Mouse (Mus musculus): ENCODE data around the gene Pdia5. TPM values are rescaled to one million over a fixed set of nuclear protein-coding genes. Genes with fewer than 3 reads are reported as not detected.

Pdia5 gene
- polyA plus RNA-seq, 1 experiment: 0.02 TPM

DNA sequence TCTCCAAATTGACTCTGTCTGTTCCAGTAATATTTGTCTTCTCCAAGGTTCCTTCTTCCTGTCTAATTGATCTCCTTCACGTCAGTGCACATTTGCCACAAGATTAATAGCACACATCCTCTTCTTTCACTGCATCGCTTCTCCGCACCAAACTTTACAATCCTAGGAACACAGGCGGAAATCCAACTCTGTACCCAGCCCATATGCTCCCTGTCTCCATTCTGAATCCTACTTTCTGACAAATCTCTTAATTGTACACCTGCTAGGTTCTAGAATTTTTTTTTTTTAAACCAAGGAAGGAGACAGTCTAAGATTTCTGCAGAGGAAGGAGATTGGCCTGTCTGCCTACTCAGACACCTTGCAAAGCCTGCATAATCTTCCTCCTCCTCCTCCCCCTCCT, 59.1 kb downstream of the Pdia5 start:
- Histone ChIP-seq H3K9me3 (ENCODE audit: control insufficient read depth, low read length) (no peaks in the 10 kb centered on the region), H3K36me3 (ENCODE audit: control insufficient read depth) (no peaks in the 10 kb centered on the region; the same call in 1 of the 2 replicates), H3K4me1 (ENCODE audit: control insufficient read depth) (no peaks in the 10 kb centered on the region), H3K27me3 (ENCODE audit: control insufficient read depth) (no peaks in the 10 kb centered on the region), H3K4me3 (replicated peaks) (no peak overlapping the region)
- TF ChIP-seq TAL1 (IDR thresholded peaks at IDR 0.05; ENCODE audit: low read length): no peak
- no peak for TF ChIP-seq GATA1 (IDR thresholded peaks at IDR 0.05; ENCODE audit: low read length)

GRCm38 (mm10) chr16:35424926-35425325, 65.7 kb downstream of the Pdia5 start:
- Histone ChIP-seq H3K4me1 (ENCODE audit: control insufficient read depth) (no peaks in the 10 kb centered on the region), H3K36me3 (ENCODE audit: control insufficient read depth) (peaks cover 4% of the 10 kb centered on the region; the same call in 1 of the 2 replicates), H3K4me3 (replicated peaks) (no peak overlapping the region), H3K9me3 (ENCODE audit: control insufficient read depth, low read length) (no peaks in the 10 kb centered on the region), H3K27me3 (ENCODE audit: control insufficient read depth) (no peaks in the 10 kb centered on the region)
- no peak for TF ChIP-seq TAL1 (IDR thresholded peaks at IDR 0.05; ENCODE audit: low read length)
- no peak for TF ChIP-seq GATA1 (IDR thresholded peaks at IDR 0.05; ENCODE audit: low read length)

GRCm38 (mm10) chr16:35423250-35424139, 67.2 kb downstream of the Pdia5 start:
- H3K36me3 ChIP-seq (ENCODE audit: control insufficient read depth): peaks cover 4% of the 10 kb centered on the region; the same call in 1 of the 2 replicates
- H3K9me3 ChIP-seq (ENCODE audit: control insufficient read depth, low read length): no peaks in the 10 kb centered on the region
- no peak overlapping the region for H3K4me3 ChIP-seq (replicated peaks)
- no peaks in the 10 kb centered on the region for H3K27me3 ChIP-seq (ENCODE audit: control insufficient read depth)
- no peaks in the 10 kb centered on the region for H3K4me1 ChIP-seq (ENCODE audit: control insufficient read depth)
- no peak for TF ChIP-seq GATA1 (IDR thresholded peaks at IDR 0.05; ENCODE audit: low read length)
- no peak for TF ChIP-seq TAL1 (IDR thresholded peaks at IDR 0.05; ENCODE audit: low read length)

GRCm38 (mm10) chr16:35422705-35423104, 68.0 kb downstream of the Pdia5 start:
- Histone ChIP-seq H3K27me3 (ENCODE audit: control insufficient read depth) (no peaks in the 10 kb centered on the region), H3K4me1 (ENCODE audit: control insufficient read depth) (no peaks in the 10 kb centered on the region), H3K4me3 (replicated peaks) (no peak overlapping the region), H3K9me3 (ENCODE audit: control insufficient read depth, low read length) (no peaks in the 10 kb centered on the region), H3K36me3 (ENCODE audit: control insufficient read depth) (peaks cover 4% of the 10 kb centered on the region; the same call in 1 of the 2 replicates)
- TF ChIP-seq TAL1 (IDR thresholded peaks at IDR 0.05; ENCODE audit: low read length) (no peak), GATA1 (IDR thresholded peaks at IDR 0.05; ENCODE audit: low read length) (no peak)

GRCm38 (mm10) chr16:35422141-35422540, 68.5 kb downstream of the Pdia5 start:
- Histone ChIP-seq H3K4me1 (ENCODE audit: control insufficient read depth) (no peaks in the 10 kb centered on the region), H3K36me3 (ENCODE audit: control insufficient read depth) (peaks cover 4% of the 10 kb centered on the region; the same call in 1 of the 2 replicates), H3K9me3 (ENCODE audit: control insufficient read depth, low read length) (no peaks in the 10 kb centered on the region), H3K4me3 (replicated peaks) (no peak overlapping the region), H3K27me3 (ENCODE audit: control insufficient read depth) (no peaks in the 10 kb centered on the region)
- TF ChIP-seq GATA1 (IDR thresholded peaks at IDR 0.05; ENCODE audit: low read length) (no peak), TAL1 (IDR thresholded peaks at IDR 0.05; ENCODE audit: low read length) (no peak)

GRCm38 (mm10) chr16:35414616-35415015, 76.1 kb downstream of the Pdia5 start:
- Histone ChIP-seq H3K27me3 (ENCODE audit: control insufficient read depth) (no peaks in the 10 kb centered on the region), H3K4me3 (replicated peaks) (no peak overlapping the region), H3K4me1 (ENCODE audit: control insufficient read depth) (no peaks in the 10 kb centered on the region), H3K36me3 (ENCODE audit: control insufficient read depth) (no peaks in the 10 kb centered on the region; the same call in 1 of the 2 replicates), H3K9me3 (ENCODE audit: control insufficient read depth, low read length) (no peaks in the 10 kb centered on the region)
- TF ChIP-seq GATA1 (IDR thresholded peaks at IDR 0.05; ENCODE audit: low read length) (no peak), TAL1 (IDR thresholded peaks at IDR 0.05; ENCODE audit: low read length) (no peak)

DNA sequence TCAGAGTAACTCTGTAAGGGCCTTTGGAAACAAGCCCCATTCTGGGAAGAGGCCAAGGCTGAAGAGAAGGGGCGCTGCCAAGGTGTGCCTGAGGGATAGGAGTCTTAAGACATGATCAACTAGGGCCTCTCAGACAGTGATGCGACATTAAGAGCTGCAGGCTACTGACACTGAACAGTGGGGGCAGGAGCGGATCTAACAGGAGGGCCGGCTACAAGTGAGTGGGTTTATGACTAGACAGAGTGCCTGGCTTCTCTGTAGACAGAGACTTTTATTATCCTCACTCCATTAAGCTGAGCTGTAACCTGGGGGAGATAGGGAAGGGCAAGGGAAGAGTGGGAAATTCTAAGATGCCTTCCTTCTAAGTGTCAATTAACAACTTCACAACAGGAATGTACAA, 84.0 kb downstream of the Pdia5 start:
- Histone ChIP-seq H3K4me1 (ENCODE audit: control insufficient read depth) (no peaks in the 10 kb centered on the region), H3K36me3 (ENCODE audit: control insufficient read depth) (peaks cover 2% of the 10 kb centered on the region; the same call in 1 of the 2 replicates), H3K9me3 (ENCODE audit: control insufficient read depth, low read length) (no peaks in the 10 kb centered on the region), H3K27me3 (ENCODE audit: control insufficient read depth) (no peaks in the 10 kb centered on the region), H3K4me3 (replicated peaks) (no peak overlapping the region)
- no peak for TF ChIP-seq TAL1 (IDR thresholded peaks at IDR 0.05; ENCODE audit: low read length)
- TF ChIP-seq GATA1 (IDR thresholded peaks at IDR 0.05; ENCODE audit: low read length): no peak

- no peak overlapping the region for H3K4me3 ChIP-seq (replicated peaks)
- H3K27me3 ChIP-seq (ENCODE audit: control insufficient read depth): no peaks in the 10 kb centered on the region
- no peaks in the 10 kb centered on the region for H3K9me3 ChIP-seq (ENCODE audit: control insufficient read depth, low read length)
- H3K4me1 ChIP-seq (ENCODE audit: control insufficient read depth): no peaks in the 10 kb centered on the region
- TF ChIP-seq TAL1 (IDR thresholded peaks at IDR 0.05; ENCODE audit: low read length) (no peak), GATA1 (IDR thresholded peaks at IDR 0.05; ENCODE audit: low read length) (no peak)
- H3K36me3 ChIP-seq (ENCODE audit: control insufficient read depth): peaks cover 2% of the 10 kb centered on the region; the same call in 1 of the 2 replicates
These were observed 84.5 kb downstream of the Pdia5 start for GRCm38 (mm10) chr16:35406166-35406565.

- TF ChIP-seq GATA1 (IDR thresholded peaks at IDR 0.05; ENCODE audit: low read length) (no peak), TAL1 (IDR thresholded peaks at IDR 0.05; ENCODE audit: low read length) (no peak)
- Histone ChIP-seq H3K4me1 (ENCODE audit: control insufficient read depth) (no peaks in the 10 kb centered on the region), H3K9me3 (ENCODE audit: control insufficient read depth, low read length) (no peaks in the 10 kb centered on the region), H3K36me3 (ENCODE audit: control insufficient read depth) (peaks cover 2% of the 10 kb centered on the region; the same call in 1 of the 2 replicates), H3K27me3 (ENCODE audit: control insufficient read depth) (no peaks in the 10 kb centered on the region), H3K4me3 (replicated peaks) (no peak overlapping the region)
These were observed 85.2 kb downstream of the Pdia5 start for GRCm38 (mm10) chr16:35405348-35406080.
